Mouse (Mus musculus) heart, adult 2 months (tissue): Measurements from ENCODE around the gene Defa33. TPM values are rescaled to one million over a fixed set of nuclear protein-coding genes. Genes with fewer than 3 reads are reported as not detected.
"Not testable (repeated sequence)": the region's sequence is repeated elsewhere in the genome, so short reads cannot be mapped to it uniquely, and the experiment has no call there.

ENCODE experiments used
- DNase-seq, 2 experiments: peaks; one replicate each; pipeline ENCODE4 v3.0.0; 2021
- H3K27ac ChIP-seq: fragments of 200-600 bp; 2 replicates; pipeline ENCODE4 v1.8.1; 2022
- H3K27me3 ChIP-seq: fragments of 200-500 bp; 2 replicates; pipeline ENCODE4 v1.6.1; 2012; ENCODE audit warnings: mild to moderate bottlenecking, low read length, inconsistent platforms, mixed read lengths; ENCODE audit not compliant: control insufficient read depth, insufficient read depth
- H3K36me3 ChIP-seq: fragments of 200-500 bp; 2 replicates; pipeline ENCODE4 v1.6.1; 2012; ENCODE audit warnings: low read length, inconsistent platforms; ENCODE audit not compliant: control insufficient read depth, insufficient read depth
- H3K4me1 ChIP-seq: fragments of 200-500 bp; 2 replicates; pipeline ENCODE4 v1.6.1; 2011; ENCODE audit warnings: low read length; ENCODE audit not compliant: control insufficient read depth, insufficient read depth
- H3K4me3 ChIP-seq: fragments of 200-600 bp; 2 replicates; pipeline ENCODE4 v1.8.1; 2022
- H3K79me2 ChIP-seq: fragments of 200-500 bp; replicated peaks from 2 replicates; pipeline ENCODE4 v1.6.1; 2012; ENCODE audit warnings: mild to moderate bottlenecking, inconsistent platforms, low read length, moderate library complexity, mixed read lengths; ENCODE audit not compliant: control insufficient read depth, insufficient read depth
- H3K9ac ChIP-seq: fragments of 200-500 bp; 2 replicates; pipeline ENCODE4 v1.6.1; 2012; ENCODE audit warnings: low read depth, mild to moderate bottlenecking, control low read depth, inconsistent platforms, low read length, mixed read lengths
- WGBS: fragments of 180-500 bp; shearing (Covaris S2); methylation state at CpG from one replicate; pipeline ENCODE4 v1.1.7; 2018; 5-methylcytosine and 5-hydroxymethylcytosine counted together
- intact Hi-C: fragments of 180-260 bp; cut with DNase I; formaldehyde crosslinking; loops from one replicate; pipeline ENCODE4 v1.15.1; 2025
- long read RNA-seq: library from polyadenylated mRNA; stranded (forward); transcript quantifications from one replicate; pipeline ENCODE4 v2.0.0, GENCODE M21; 2021
- polyA plus RNA-seq: library from polyadenylated mRNA; depleted of rRNA; stranded (reverse); fragments of >200 nt; gene quantifications from 2 replicates; pipeline ENCODE4 v1.2.3, GENCODE M21; 2012; rRNA removed
- total RNA-seq, 2 experiments: library from RNA; stranded (reverse); gene quantifications; 2 replicates each; pipeline ENCODE4 v1.2.3; 2021

The Defa33 gene
- total RNA-seq, result not detected
- not detected in 2 replicates for polyA plus RNA-seq
- long read RNA-seq, result 0 reads

DNA sequence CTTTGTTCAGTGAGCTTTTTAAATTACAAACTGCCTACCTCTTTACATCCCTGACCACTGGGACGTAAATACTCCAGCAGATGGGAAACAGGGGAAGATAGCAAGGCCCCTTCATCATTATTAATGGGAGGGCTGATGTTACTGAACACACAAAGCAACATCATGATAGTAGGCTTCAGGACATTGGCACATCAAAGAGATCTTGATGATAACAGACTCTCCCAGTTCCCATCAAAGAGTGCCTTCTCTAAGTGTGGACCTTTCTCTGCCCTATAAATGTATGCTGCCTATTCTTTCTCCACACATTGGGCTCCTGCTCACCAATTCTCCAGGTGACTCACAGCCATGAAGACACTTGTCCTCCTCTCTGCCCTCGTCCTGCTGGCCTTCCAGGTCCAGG, at the start of gene Defa33:
TSS of gene Defa33 (plus strand) at position 301 of the 400 bp plus-strand sequence.
- intact Hi-C loops, H3K36me3 ChIP-seq, H3K27ac ChIP-seq, DNase-seq, H3K79me2 ChIP-seq, H3K27me3 ChIP-seq, H3K4me1 ChIP-seq, H3K4me3 ChIP-seq, H3K9ac ChIP-seq: not testable (repeated sequence)
- no CpG with 5 or more reads among the region's 2 CpGs for WGBS

GRCm38 (mm10) chr8:21378215-21378614, 13.4 kb upstream of the Defa33 start, which contains the start of gene Defa2:
Gene Defa2 (plus strand): TSS chr8:21378515.
- H3K79me2 ChIP-seq, H3K36me3 ChIP-seq, H3K27ac ChIP-seq, H3K9ac ChIP-seq, intact Hi-C loops, DNase-seq, H3K4me3 ChIP-seq, H3K27me3 ChIP-seq, H3K4me1 ChIP-seq: not testable (repeated sequence)
- WGBS, result 20% methylated on average over 1 of the region's 2 CpGs

- H3K9ac ChIP-seq, DNase-seq, H3K4me1 ChIP-seq, H3K79me2 ChIP-seq, H3K27ac ChIP-seq, H3K27me3 ChIP-seq, H3K36me3 ChIP-seq, H3K4me3 ChIP-seq, intact Hi-C loops: not testable (repeated sequence)
- WGBS, result no CpG with 5 or more reads among the region's 1 CpGs
These were observed 35.5 kb downstream of the Defa33 start, which contains the start of gene Defa36 for GRCm38 (mm10) chr8:21427111-21427510. Gene Defa36 (plus strand): TSS chr8:21427411.

Other genes with a start within 250 kb of the Defa33 start
- gene Defa22, start 229.5 kb upstream of the Defa33 start, total RNA-seq, result not detected
- not detected in 2 replicates for gene Defa22, start 229.5 kb upstream of the Defa33 start, polyA plus RNA-seq
- not detected for gene Defa31, start 200.2 kb upstream of the Defa33 start, total RNA-seq
- gene Defa31, start 200.2 kb upstream of the Defa33 start, polyA plus RNA-seq, result not detected in 2 replicates
- not detected for gene Gm15293, start 190.2 kb upstream of the Defa33 start, total RNA-seq
- gene Gm15293, start 190.2 kb upstream of the Defa33 start, polyA plus RNA-seq, result not detected in 2 replicates
- gene Gm15292, start 142.1 kb upstream of the Defa33 start, total RNA-seq, result not detected
- gene Gm15292, start 142.1 kb upstream of the Defa33 start, polyA plus RNA-seq, result not detected in 2 replicates
- not detected for gene Defa27, start 76.3 kb upstream of the Defa33 start, total RNA-seq
- not detected in 2 replicates for gene Defa27, start 76.3 kb upstream of the Defa33 start, polyA plus RNA-seq
- not detected for gene Defa29, start 64.8 kb upstream of the Defa33 start, total RNA-seq
- gene Defa29, start 64.8 kb upstream of the Defa33 start, polyA plus RNA-seq, result not detected in 2 replicates
- gene Defa2, start 13.3 kb upstream of the Defa33 start, total RNA-seq, result not detected
- gene Defa2, start 13.3 kb upstream of the Defa33 start, polyA plus RNA-seq, result not detected in 2 replicates
- not detected for gene Defa36, start 35.6 kb downstream of the Defa33 start, total RNA-seq
- gene Defa36, start 35.6 kb downstream of the Defa33 start, polyA plus RNA-seq, result not detected in 2 replicates
- not detected for gene Gm7849, start 64.7 kb downstream of the Defa33 start, total RNA-seq
- not detected in 2 replicates for gene Gm7849, start 64.7 kb downstream of the Defa33 start, polyA plus RNA-seq
- gene Defa20, start 117.4 kb downstream of the Defa33 start, total RNA-seq, result not detected
- not detected in 2 replicates for gene Defa20, start 117.4 kb downstream of the Defa33 start, polyA plus RNA-seq
- not detected for gene Defa32, start 137.2 kb downstream of the Defa33 start, total RNA-seq
- not detected in 2 replicates for gene Defa32, start 137.2 kb downstream of the Defa33 start, polyA plus RNA-seq
- gene Defa37, start 173.6 kb downstream of the Defa33 start, total RNA-seq, result not detected
- not detected in 2 replicates for gene Defa37, start 173.6 kb downstream of the Defa33 start, polyA plus RNA-seq
- gene Defa28, start 191.2 kb downstream of the Defa33 start, total RNA-seq, result not detected
- not detected in 2 replicates for gene Defa28, start 191.2 kb downstream of the Defa33 start, polyA plus RNA-seq
- not detected for gene Gm7861, start 202.7 kb downstream of the Defa33 start, total RNA-seq
- 0.57 TPM in 1 of 2 replicates, not detected in the other for gene Gm7861, start 202.7 kb downstream of the Defa33 start, polyA plus RNA-seq
- gene Defa26, start 226.4 kb downstream of the Defa33 start, total RNA-seq, result not detected
- not detected in 2 replicates for gene Defa26, start 226.4 kb downstream of the Defa33 start, polyA plus RNA-seq